Mouse (Mus musculus): ENCODE results near the gene Ttll11. TPM values are rescaled to one million over a fixed set of nuclear protein-coding genes. Genes with fewer than 3 reads are reported as not detected.
A peak's percentile ranks its signal among the peaks of the same experiment; 100 is the strongest.

The Ttll11 gene
- polyA plus RNA-seq, 1 experiment = 0.46 TPM

DNA sequence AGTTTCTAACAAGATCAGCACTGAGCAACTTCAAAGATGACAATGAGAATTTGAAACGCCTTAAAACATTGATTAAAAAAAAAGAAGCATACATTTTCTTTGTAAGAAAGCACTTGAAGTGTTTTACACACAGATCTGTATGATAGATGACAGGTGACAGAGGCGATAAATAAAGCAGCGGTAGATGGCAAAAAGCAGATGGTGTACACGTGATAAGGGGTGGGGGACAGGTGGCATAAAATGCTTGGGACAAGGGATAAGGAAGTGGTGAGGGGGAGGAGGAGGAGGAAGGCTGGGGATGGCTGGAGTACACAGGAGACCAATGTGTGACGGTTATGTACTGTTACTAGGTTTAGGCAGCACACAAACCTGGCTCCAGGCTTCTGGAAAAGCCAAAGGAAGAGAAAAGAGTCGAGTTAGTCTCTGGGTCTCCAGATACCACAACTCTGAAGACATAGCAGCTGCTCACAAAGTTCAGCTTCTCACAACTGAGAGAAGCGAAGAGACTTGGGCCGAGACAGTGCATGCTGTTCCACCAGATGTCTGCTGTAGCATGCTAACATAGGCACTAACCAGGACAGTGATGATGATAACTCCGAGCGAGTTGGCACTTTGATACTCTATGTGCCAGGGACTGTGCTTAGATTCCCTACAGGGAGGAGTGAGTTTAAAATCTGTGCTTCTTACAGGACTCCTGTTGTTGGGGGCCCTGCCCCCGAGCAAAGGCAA, 140.8 kb downstream of the Ttll11 start:
- Histone ChIP-seq H3K27ac (ENCODE audit: control insufficient read depth, insufficient read depth, low read length) (peak overlapping the region; percentile 81), H3K36me3 (ENCODE audit: control insufficient read depth, insufficient read depth, low read length) (no peaks in the 10 kb centered on the region)

DNA sequence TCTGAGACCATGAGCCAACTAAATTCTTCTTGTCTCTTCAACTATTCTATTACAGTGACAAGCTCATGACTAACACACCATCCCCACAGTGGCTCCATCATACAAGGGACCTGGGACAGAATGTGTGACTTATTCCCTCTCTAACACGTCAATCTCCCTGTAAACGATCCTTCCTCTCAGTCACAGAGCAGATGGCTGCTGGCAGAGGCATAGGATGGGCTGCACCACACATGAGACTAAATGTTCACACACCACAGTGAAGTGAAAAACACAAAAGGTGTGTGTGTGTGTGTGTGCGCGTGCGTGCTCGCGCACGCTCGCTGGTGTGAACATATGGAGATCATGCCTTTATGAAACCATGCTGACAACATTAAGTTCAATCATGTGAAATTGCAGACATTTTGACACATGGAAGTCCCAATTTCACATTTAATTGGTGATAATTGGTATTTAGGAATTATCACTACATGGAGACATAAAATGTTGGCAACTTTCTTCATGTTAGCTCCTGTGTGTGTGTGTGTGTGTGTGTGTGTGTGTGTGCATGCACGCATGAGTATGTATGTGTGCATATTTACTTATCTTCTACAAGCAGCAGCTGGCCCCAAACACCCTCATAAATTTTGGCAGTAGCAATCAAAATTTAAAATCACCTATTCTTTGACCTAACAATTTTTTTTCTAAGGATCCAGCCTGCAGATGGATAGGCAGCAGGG, 145.4 kb downstream of the Ttll11 start:
- DNase-seq = no peak
- Histone ChIP-seq H3K4me3 (ENCODE audit: control insufficient read depth, insufficient read depth, low read length) (no peak overlapping the region), H3K4me1 (replicated peaks; ENCODE audit: control insufficient read depth, insufficient read depth, low read length) (peaks cover 43% of the 10 kb centered on the region), H3K27ac (ENCODE audit: control insufficient read depth, insufficient read depth, low read length) (no peak overlapping the region), H3K36me3 (ENCODE audit: control insufficient read depth, insufficient read depth, low read length) (no peaks in the 10 kb centered on the region), H3K27me3 (ENCODE audit: control insufficient read depth, insufficient read depth, low read length) (no peaks in the 10 kb centered on the region)
- TF ChIP-seq CTCF (IDR thresholded peaks at IDR 0.05; ENCODE audit: borderline replicate concordance, control insufficient read depth, extremely low read depth, insufficient read depth, low read length, poor library complexity) (no peak), POLR2A (IDR thresholded peaks at IDR 0.05; ENCODE audit: control insufficient read depth, extremely low read depth, insufficient read depth, low read length, poor library complexity) (no peak)
- over 99% methylated on average over 10 of the region's 10 CpGs for WGBS

More for the DNA sequence above, 140.8 kb downstream of the Ttll11 start:
- no peaks in the 10 kb centered on the region for H3K27me3 ChIP-seq (ENCODE audit: control insufficient read depth, insufficient read depth, low read length)
- H3K4me1 ChIP-seq (replicated peaks; ENCODE audit: control insufficient read depth, insufficient read depth, low read length) = peaks cover 41% of the 10 kb centered on the region
- no peak overlapping the region for H3K4me3 ChIP-seq (ENCODE audit: control insufficient read depth, insufficient read depth, low read length)
- DNase-seq = peak; percentile 25
- TF ChIP-seq POLR2A (IDR thresholded peaks at IDR 0.05; ENCODE audit: control insufficient read depth, extremely low read depth, insufficient read depth, low read length, poor library complexity) (no peak), CTCF (IDR thresholded peaks at IDR 0.05; ENCODE audit: borderline replicate concordance, control insufficient read depth, extremely low read depth, insufficient read depth, low read length, poor library complexity) (no peak)
- WGBS = 19% methylated on average over 11 of the region's 11 CpGs

DNA sequence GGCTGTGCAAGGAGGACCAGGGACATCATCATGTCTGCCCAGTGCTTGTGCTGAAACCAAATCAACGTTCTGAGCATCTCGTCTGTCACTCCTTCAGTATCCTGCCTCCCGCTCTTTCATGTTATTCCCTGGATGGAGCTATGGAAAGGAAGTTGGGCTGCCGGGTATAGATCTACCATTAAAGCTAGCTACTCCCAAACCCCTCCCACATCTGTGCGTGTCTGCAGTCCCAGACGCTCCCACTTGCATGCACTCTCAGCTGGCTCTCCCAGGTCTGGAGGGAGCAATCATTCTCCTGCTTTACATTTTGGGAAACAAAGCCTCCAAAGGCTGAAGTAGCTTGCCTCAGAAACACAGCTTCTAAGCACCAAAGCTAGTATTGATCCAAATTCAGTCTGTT, 146.2 kb downstream of the Ttll11 start:
- H3K4me1 ChIP-seq (replicated peaks; ENCODE audit: control insufficient read depth, insufficient read depth, low read length) = peaks cover 37% of the 10 kb centered on the region

DNA sequence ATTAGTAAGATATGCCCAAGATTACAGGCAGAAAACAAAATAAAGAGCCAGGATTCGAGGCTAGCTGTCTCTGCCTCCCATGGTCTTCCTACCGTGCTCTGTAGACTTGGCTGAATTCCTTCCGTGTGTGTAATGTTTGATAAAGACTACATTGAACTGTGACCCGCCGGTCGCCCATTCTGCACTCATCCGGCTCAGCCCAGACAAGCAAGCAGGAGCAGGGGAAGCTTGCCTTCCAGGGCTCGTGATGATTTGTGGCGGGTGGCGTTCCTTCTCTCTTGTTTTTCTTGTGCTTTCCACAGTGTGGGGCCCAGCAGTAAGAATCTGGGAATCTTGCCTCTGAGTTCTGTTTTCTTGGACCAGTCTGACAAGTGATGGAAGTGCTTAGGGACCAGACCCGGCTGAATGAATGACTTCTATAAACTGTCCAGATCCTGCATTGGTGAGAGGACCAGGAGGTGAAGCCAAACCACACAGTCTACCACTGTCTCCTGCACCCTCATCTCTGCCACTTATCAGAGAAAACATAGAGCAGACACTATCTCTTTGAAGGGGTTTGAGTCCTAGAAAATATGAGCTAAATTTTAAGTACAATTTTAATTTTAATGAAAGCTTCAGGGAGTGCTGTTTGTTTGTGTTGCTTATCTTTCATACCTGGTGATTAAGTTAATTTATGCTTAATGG, 146.8 kb downstream of the Ttll11 start:
- TF ChIP-seq POLR2A (IDR thresholded peaks at IDR 0.05; ENCODE audit: control insufficient read depth, extremely low read depth, insufficient read depth, low read length, poor library complexity) (no peak), CTCF (IDR thresholded peaks at IDR 0.05; ENCODE audit: borderline replicate concordance, control insufficient read depth, extremely low read depth, insufficient read depth, low read length, poor library complexity) (no peak)
- Histone ChIP-seq H3K4me3 (ENCODE audit: control insufficient read depth, insufficient read depth, low read length) (no peak overlapping the region), H3K4me1 (replicated peaks; ENCODE audit: control insufficient read depth, insufficient read depth, low read length) (peaks cover 31% of the 10 kb centered on the region), H3K36me3 (ENCODE audit: control insufficient read depth, insufficient read depth, low read length) (no peaks in the 10 kb centered on the region), H3K27me3 (ENCODE audit: control insufficient read depth, insufficient read depth, low read length) (no peaks in the 10 kb centered on the region), H3K27ac (ENCODE audit: control insufficient read depth, insufficient read depth, low read length) (peak overlapping the region; percentile 18)
- 65% methylated on average over 11 of the region's 11 CpGs for WGBS
- no peak for DNase-seq

More for the DNA sequence above, 146.2 kb downstream of the Ttll11 start:
- DNase-seq = no peak
- H3K27ac ChIP-seq (ENCODE audit: control insufficient read depth, insufficient read depth, low read length) = no peak overlapping the region
- no peaks in the 10 kb centered on the region for H3K36me3 ChIP-seq (ENCODE audit: control insufficient read depth, insufficient read depth, low read length)
- no peaks in the 10 kb centered on the region for H3K27me3 ChIP-seq (ENCODE audit: control insufficient read depth, insufficient read depth, low read length)
- TF ChIP-seq POLR2A (IDR thresholded peaks at IDR 0.05; ENCODE audit: control insufficient read depth, extremely low read depth, insufficient read depth, low read length, poor library complexity) (no peak), CTCF (IDR thresholded peaks at IDR 0.05; ENCODE audit: borderline replicate concordance, control insufficient read depth, extremely low read depth, insufficient read depth, low read length, poor library complexity) (no peak)
- 94% methylated on average over 6 of the region's 6 CpGs for WGBS
- H3K4me3 ChIP-seq (ENCODE audit: control insufficient read depth, insufficient read depth, low read length) = no peak overlapping the region

DNA sequence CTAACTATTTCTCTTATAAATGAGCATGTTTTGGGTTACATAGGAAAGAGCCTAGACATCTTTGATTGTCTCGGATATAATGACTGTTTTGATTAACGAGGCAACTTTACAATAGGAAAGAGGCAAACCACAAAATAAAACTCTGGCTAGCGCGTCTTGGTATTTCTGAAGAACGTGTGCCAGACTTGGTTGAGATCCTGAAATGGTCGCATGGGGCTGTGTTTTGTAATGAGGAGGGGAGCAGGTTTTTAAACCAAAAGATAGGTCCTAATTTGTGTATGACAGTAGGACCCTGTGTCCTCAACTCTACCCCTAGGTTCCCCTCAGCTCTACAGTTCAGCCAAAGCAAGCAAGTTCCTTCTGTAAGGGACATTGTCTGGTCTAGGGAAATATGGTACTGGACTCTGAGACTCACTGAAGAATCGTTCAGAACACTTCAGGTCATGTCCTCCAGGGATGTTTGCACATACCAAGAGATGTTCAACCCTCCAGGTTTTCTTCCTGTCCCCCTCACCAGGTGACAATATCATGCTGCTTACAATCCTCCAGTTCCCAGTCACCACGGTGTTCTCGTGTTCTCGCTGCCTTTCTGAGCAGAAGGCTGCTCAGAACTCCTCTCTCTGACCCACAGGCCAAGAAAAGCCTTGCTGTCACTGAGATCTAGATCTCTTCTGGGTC, 147.7 kb downstream of the Ttll11 start:
- 14% methylated on average over 10 of the region's 10 CpGs for WGBS
- DNase-seq = peak; percentile 10
- Histone ChIP-seq H3K36me3 (ENCODE audit: control insufficient read depth, insufficient read depth, low read length) (no peaks in the 10 kb centered on the region), H3K27ac (ENCODE audit: control insufficient read depth, insufficient read depth, low read length) (peak overlapping the region; percentile 91), H3K4me1 (replicated peaks; ENCODE audit: control insufficient read depth, insufficient read depth, low read length) (peaks cover 31% of the 10 kb centered on the region), H3K4me3 (ENCODE audit: control insufficient read depth, insufficient read depth, low read length) (no peak overlapping the region), H3K27me3 (ENCODE audit: control insufficient read depth, insufficient read depth, low read length) (no peaks in the 10 kb centered on the region)
- TF ChIP-seq CTCF (IDR thresholded peaks at IDR 0.05; ENCODE audit: borderline replicate concordance, control insufficient read depth, extremely low read depth, insufficient read depth, low read length, poor library complexity) (no peak), POLR2A (IDR thresholded peaks at IDR 0.05; ENCODE audit: control insufficient read depth, extremely low read depth, insufficient read depth, low read length, poor library complexity) (no peak)
